Comparison of ENCODE assay signal across 22 mouse cellular contexts in the genomic region with DNA sequence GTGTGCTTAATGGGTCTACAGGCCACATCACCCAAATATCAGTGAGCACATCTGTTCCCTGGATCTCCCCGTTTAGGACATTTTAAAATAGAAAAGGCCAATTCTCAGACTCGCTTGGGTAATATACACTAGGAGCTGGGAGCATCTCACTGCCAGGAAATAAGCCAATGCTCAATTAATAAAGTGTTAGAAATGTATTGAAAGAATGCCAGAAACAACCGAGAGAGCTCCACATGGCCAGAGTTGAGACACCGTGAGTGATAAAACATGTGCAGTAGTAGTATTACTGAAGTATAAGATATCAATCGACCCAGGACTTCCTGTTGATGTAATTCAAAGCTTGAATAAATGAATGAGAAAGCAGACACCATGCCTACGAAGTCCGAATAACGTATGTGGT.
DNase-seq lines count a peak whose midpoint lies in the region; ATAC-seq and TF ChIP-seq lines count a peak whose summit lies in the region.
"Had no signal": no experiment of that assay in that cellular context is flagged by ENCODE, and none has a peak within 500 bp of the region (broad histone marks: within the 10 kb centered on the region; RNA-seq: fewer than 3 reads in every experiment).

No protein-coding gene starts in this region.

- H3K4me2 ChIP-seq in lung, embryonic 15.5 days: no peak overlapping the region
- no peak overlapping the region for H3K4me2 ChIP-seq in lung, postnatal 0 days (replicated peaks; ENCODE audit: low read depth, low read length)
- H3K4me2 ChIP-seq in midbrain, embryonic 11.5 days: no peak overlapping the region
- H3K4me2 ChIP-seq: embryonic facial prominence, embryonic 13.5 days; embryonic facial prominence, embryonic 15.5 days; forebrain, embryonic 12.5 days had no signal

- TF ChIP-seq EP300 in lung, postnatal 0 days (IDR thresholded peaks at IDR 0.05): no peak

- no peak for DNase-seq in lung, adult 18-20 months
- peak; percentile 70 for DNase-seq in lung, postnatal 0 days (ENCODE audit: low spot score)
- DNase-seq in lung, postnatal 10 days: no peak
- DNase-seq in midbrain, embryonic 11.5 days (ENCODE audit: low spot score, missing footprints): peak; percentile 64
- DNase-seq in midbrain, embryonic 10.5 days (ENCODE audit: low spot score): no peak
- DNase-seq: adrenal gland, adult 2 months; adrenal gland, postnatal 10 days; adrenal gland, postnatal 25 days; cerebellum, adult 11 months; cerebellum, adult 18-20 months; cerebellum, adult 8-10 months; cerebellum, adult 9-11 months; cerebellum, postnatal 14 days; cerebellum, postnatal 36 days; embryo, embryonic 11 days had no signal

- H3K27me3 ChIP-seq in lung, embryonic 15.5 days: no peaks in the 10 kb centered on the region
- H3K27me3 ChIP-seq in lung, postnatal 0 days (replicated peaks; ENCODE audit: insufficient read depth, low read length): no peaks in the 10 kb centered on the region
- no peaks in the 10 kb centered on the region for H3K27me3 ChIP-seq in midbrain, embryonic 11.5 days (ENCODE audit: control insufficient read depth, insufficient read depth, low read length)
- no peaks in the 10 kb centered on the region for H3K27me3 ChIP-seq in midbrain, embryonic 10.5 days (ENCODE audit: low read depth, poor library complexity, severe bottlenecking)
- H3K27me3 ChIP-seq: embryonic facial prominence, embryonic 13.5 days; embryonic facial prominence, embryonic 15.5 days; forebrain, embryonic 12.5 days had no signal

- peak; percentile 57; the same call in 1 of the 2 replicates for ATAC-seq in lung, embryonic 15.5 days (ENCODE audit: borderline replicate concordance, extremely low read depth, low FRiP score, low TSS enrichment)
- no peak for ATAC-seq in lung, postnatal 0 days
- no peak for ATAC-seq in midbrain, embryonic 11.5 days (ENCODE audit: low FRiP score)
- ATAC-seq: forebrain, embryonic 14.5 days had no signal

- no peak overlapping the region for H3K27ac ChIP-seq in lung, embryonic 15.5 days
- no peak overlapping the region for H3K27ac ChIP-seq in lung, postnatal 0 days (ENCODE audit: low read length)
- H3K27ac ChIP-seq in midbrain, embryonic 11.5 days (ENCODE audit: low read depth, low read length): no peak overlapping the region
- no peak overlapping the region for H3K27ac ChIP-seq in midbrain, embryonic 10.5 days (replicated peaks)
- H3K27ac ChIP-seq: embryonic facial prominence, embryonic 13.5 days; embryonic facial prominence, embryonic 15.5 days; forebrain, embryonic 10.5 days; forebrain, embryonic 12.5 days had no signal

- WGBS in lung, embryonic 15.5 days: 48% methylated on average over 8 of the region's 8 CpGs
- 59% methylated on average over 8 of the region's 8 CpGs for WGBS in lung, postnatal 0 days
- 91% methylated on average over 8 of the region's 8 CpGs for WGBS in midbrain, embryonic 11.5 days
- WGBS in midbrain, embryonic 10.5 days: 93% methylated on average over 8 of the region's 8 CpGs

- no peak for TF ChIP-seq CTCF in lung, postnatal 0 days (IDR thresholded peaks at IDR 0.05)

- H3K36me3 ChIP-seq in lung, embryonic 15.5 days: no peaks in the 10 kb centered on the region
- H3K36me3 ChIP-seq in lung, postnatal 0 days (ENCODE audit: insufficient read depth, low read length): no peaks in the 10 kb centered on the region
- H3K36me3 ChIP-seq in midbrain, embryonic 11.5 days (ENCODE audit: control insufficient read depth, insufficient read depth, low read length): no peaks in the 10 kb centered on the region
- H3K36me3 ChIP-seq in midbrain, embryonic 10.5 days: no peaks in the 10 kb centered on the region
- H3K36me3 ChIP-seq: embryonic facial prominence, embryonic 13.5 days; embryonic facial prominence, embryonic 15.5 days; forebrain, embryonic 10.5 days; forebrain, embryonic 12.5 days had no signal

- H3K4me3 ChIP-seq in lung, embryonic 15.5 days: no peak overlapping the region
- H3K4me3 ChIP-seq in lung, postnatal 0 days (ENCODE audit: low read depth, low read length): no peak overlapping the region
- no peak overlapping the region for H3K4me3 ChIP-seq in midbrain, embryonic 11.5 days (ENCODE audit: low read depth, low read length)
- no peak overlapping the region for H3K4me3 ChIP-seq in midbrain, embryonic 10.5 days
- H3K4me3 ChIP-seq: embryonic facial prominence, embryonic 13.5 days; embryonic facial prominence, embryonic 15.5 days; erythroblast, embryonic 14.5 days; forebrain, embryonic 10.5 days; forebrain, embryonic 12.5 days had no signal

- H3K4me1 ChIP-seq in lung, embryonic 15.5 days: peaks cover 9% of the 10 kb centered on the region
- no peaks in the 10 kb centered on the region for H3K4me1 ChIP-seq in lung, postnatal 0 days (ENCODE audit: insufficient read depth, low read depth, low read length)
- peaks cover 4% of the 10 kb centered on the region for H3K4me1 ChIP-seq in midbrain, embryonic 11.5 days (ENCODE audit: control insufficient read depth, insufficient read depth, low read length)
- H3K4me1 ChIP-seq in midbrain, embryonic 10.5 days: peaks cover 9% of the 10 kb centered on the region

- H3K9ac ChIP-seq in lung, embryonic 15.5 days: no peak overlapping the region
- no peak overlapping the region for H3K9ac ChIP-seq in lung, postnatal 0 days (replicated peaks; ENCODE audit: low read depth)
- H3K9ac ChIP-seq in midbrain, embryonic 11.5 days (ENCODE audit: low read length): no peak overlapping the region
- H3K9ac ChIP-seq: embryonic facial prominence, embryonic 13.5 days; embryonic facial prominence, embryonic 15.5 days; forebrain, embryonic 12.5 days had no signal

- no peaks in the 10 kb centered on the region for H3K9me3 ChIP-seq in lung, embryonic 15.5 days
- no peaks in the 10 kb centered on the region for H3K9me3 ChIP-seq in lung, postnatal 0 days (ENCODE audit: low read length)
- no peaks in the 10 kb centered on the region for H3K9me3 ChIP-seq in midbrain, embryonic 11.5 days (ENCODE audit: control insufficient read depth, low read length)
- H3K9me3 ChIP-seq in midbrain, embryonic 10.5 days (replicated peaks): no peaks in the 10 kb centered on the region
- H3K9me3 ChIP-seq: embryonic facial prominence, embryonic 13.5 days; embryonic facial prominence, embryonic 15.5 days; forebrain, embryonic 10.5 days; forebrain, embryonic 12.5 days had no signal

Comparison
In these comparisons a context has a peak if more than half of its experiments do, and no peak if none do; other contexts are left out.
1. DNase-seq: peak in lung, postnatal 0 days (single experiment) and midbrain, embryonic 11.5 days (single experiment); none in lung, adult 18-20 months (0 of 2), lung, postnatal 10 days (single experiment) and midbrain, embryonic 10.5 days (single experiment).